Mouse (Mus musculus) T-cell, adult 66 days (primary cell): ENCODE data around the gene Arhgap19. TPM values are rescaled to one million over a fixed set of nuclear protein-coding genes. Genes with fewer than 3 reads are reported as not detected.

Experiments used
- total RNA-seq, 2 experiments: library from RNA; stranded (reverse); gene quantifications; 3 replicates in 1 of 2; 4 replicates in 1 of 2; pipeline ENCODE4 v1.2.4; 2023

Arhgap19 gene
- 1 to 10 TPM; 2.2 to 2.7 TPM for total RNA-seq

GRCm38 (mm10) chr19:41801742-41802369 is at the start of gene Arhgap19:
Gene Arhgap19, minus strand, starts transcription at chr19:41802047.

GRCm38 (mm10) chr19:41847992-41848851 is 46.4 kb upstream of the Arhgap19 start, which contains the start of gene Frat2:
Gene Frat2, minus strand, starts transcription at chr19:41848132.

DNA sequence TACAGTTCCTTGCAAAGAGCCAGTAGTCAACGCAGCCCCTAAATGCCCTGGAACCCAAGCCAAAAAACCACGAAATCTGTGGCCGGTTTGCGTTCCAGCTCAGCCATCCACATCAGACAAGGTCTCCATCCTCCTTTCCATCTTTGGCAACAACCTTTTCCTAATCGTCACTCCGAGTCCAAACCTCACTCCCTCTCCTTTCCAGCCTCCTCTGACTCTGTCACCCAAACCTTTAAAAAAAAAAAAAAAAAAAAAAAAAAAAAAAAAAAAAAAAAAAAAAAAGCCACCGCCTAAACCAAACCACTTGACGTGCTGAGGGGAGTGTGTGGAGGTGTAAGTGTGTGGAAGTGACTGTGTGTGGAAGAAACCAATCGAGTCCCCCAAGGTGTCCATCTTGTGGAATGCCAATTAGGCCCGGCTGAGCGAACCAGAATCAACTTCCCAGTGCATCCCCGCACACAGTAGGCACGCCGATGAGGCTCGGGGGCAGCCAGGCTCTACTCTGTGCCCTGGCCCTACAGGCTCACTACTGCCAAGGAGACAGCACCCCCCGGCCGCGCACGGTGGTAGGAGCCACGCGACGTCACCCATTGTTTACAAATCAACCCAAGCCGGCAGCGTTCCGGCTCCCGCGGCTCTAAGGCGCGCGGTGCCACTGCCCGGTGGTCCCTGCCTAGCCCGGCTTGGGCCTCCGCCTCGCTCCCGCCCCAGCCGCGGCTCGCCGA is 27.7 kb upstream of the Arhgap19 start, which contains the start of gene Frat1:
Frat1 (plus strand) TSS at position 590 of the 725 bp plus-strand sequence.

DNA sequence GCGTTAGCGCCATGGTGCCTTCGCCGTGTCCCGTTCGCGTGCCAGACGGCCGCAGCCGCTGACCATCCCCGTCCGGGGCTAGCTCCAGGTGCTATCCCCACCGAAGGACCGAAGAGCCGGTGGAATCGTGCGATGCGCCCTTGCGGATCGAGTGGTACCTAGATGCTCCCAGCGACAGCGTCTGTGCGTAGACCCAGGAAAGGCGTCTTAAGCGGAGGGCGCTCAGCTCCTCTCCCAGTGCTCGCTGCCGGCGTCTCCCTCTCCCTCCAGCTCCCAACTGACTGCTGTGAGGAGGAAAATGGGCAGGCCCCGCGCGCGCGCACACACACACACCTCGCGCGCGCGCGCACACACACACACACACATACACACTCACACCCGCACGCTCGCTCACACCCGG is 58.5 kb downstream of the Arhgap19 start, which contains the start of gene Slit1:
Slit1 (minus strand) TSS at position 270 of the 400 bp plus-strand sequence.

Other genes with a start within 250 kb of the Arhgap19 start
- gene Gm340, start 219.7 kb downstream of the Arhgap19 start, total RNA-seq: 10 to 100 TPM; 32.7 to 38.4 TPM
- gene Slit1, start 58.4 kb downstream of the Arhgap19 start, total RNA-seq: not detected
- gene Frat1, start 27.9 kb upstream of the Arhgap19 start, total RNA-seq: 10 to 100 TPM; 53.0 to 53.4 TPM
- 100 to 1,000 TPM; 107 to 120 TPM for gene Frat2, start 46.1 kb upstream of the Arhgap19 start, total RNA-seq
- 10 to 100 TPM; 28.4 to 31.6 TPM for gene Rrp12, start 94.1 kb upstream of the Arhgap19 start, total RNA-seq
- 10 to 100 TPM; 54.0 to 58.5 TPM for gene Pgam1, start 109.9 kb upstream of the Arhgap19 start, total RNA-seq
- 10 to 100 TPM; 47.2 to 54.1 TPM for gene Exosc1, start 131.4 kb upstream of the Arhgap19 start, total RNA-seq
- gene Zdhhc16, start 131.4 kb upstream of the Arhgap19 start, total RNA-seq: 10 to 100 TPM; 38.3 to 47.9 TPM
- 100 to 1,000 TPM; 101 to 136 TPM for gene Mms19, start 179.1 kb upstream of the Arhgap19 start, total RNA-seq
- 1 to 10 TPM; 8.2 to 9.1 TPM for gene Ubtd1, start 179.7 kb upstream of the Arhgap19 start, total RNA-seq
- not detected for gene Ankrd2, start 234.0 kb upstream of the Arhgap19 start, total RNA-seq
- gene Hoga1, start 243.6 kb upstream of the Arhgap19 start, total RNA-seq: under 1 TPM in 1 of 2 experiments, not detected in 1; 0.32 TPM